Mouse (Mus musculus): ENCODE results near the gene Pbx1. TPM values are rescaled to one million over a fixed set of nuclear protein-coding genes. Genes with fewer than 3 reads are reported as not detected.
"Not testable (repeated sequence)": the region's sequence is repeated elsewhere in the genome, so short reads cannot be mapped to it uniquely, and the experiment has no call there.

The Pbx1 gene
- total RNA-seq (2017), result 35.1 and 44.5 TPM in 2 replicates

DNA sequence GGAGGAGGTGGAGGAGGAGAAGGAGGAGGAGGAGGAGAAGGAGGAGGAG is at the start of gene Pbx1:
Gene Pbx1 (minus strand): TSS at position 39 of the 49 bp plus-strand sequence.
- not testable (repeated sequence) for ATAC-seq (replicated peaks in 1 of 2; ENCODE audit: insufficient read depth in 1 of 2, low FRiP score in 2 of 2, low TSS enrichment in 1 of 2, low read depth in 1 of 2, poor library complexity in 2 of 2, severe bottlenecking in 2 of 2)

DNA sequence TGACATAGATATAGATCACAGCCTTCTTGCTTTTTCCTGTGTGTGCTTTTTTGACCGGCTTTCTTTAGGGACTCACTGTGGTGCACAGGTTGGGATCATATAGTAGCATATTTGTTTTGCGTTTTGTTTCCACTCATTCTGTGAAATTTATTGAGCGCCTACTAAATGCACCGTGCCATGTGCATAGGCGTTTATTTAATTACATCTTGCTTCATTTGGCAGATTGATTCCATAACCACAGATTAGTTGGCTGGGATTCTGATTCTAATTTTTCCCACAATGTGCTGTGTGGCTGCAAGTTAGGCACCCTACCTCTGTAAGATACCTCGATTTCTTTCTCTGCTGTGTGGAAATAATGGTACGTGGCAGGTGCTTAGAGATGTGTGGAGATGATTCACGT is 47.6 kb upstream of the Pbx1 start:
- ATAC-seq (replicated peaks in 1 of 2; ENCODE audit: insufficient read depth in 1 of 2, low FRiP score in 2 of 2, low TSS enrichment in 1 of 2, low read depth in 1 of 2, poor library complexity in 2 of 2, severe bottlenecking in 2 of 2), result no peak

DNA sequence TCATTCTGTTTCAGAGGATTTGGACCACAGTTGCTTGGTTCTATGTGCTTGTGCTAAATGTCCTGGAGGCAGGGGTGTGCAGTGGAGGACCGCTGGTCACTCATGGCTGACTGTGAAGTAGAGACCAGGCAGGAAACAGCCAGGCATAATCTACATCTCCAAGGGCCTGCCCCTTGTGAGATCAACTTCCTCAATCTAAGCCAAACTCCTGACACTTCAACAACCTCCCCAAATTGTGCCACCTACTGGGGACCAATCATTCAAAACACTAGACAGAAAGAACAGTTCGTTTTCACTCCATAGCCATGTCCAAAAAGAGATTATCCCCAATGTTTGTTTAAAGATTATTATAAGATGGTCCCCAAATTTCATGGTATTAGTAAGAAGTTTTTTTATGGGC is 46.8 kb upstream of the Pbx1 start:
- peak; percentile 88 to 96 for ATAC-seq (replicated peaks in 1 of 2; ENCODE audit: insufficient read depth in 1 of 2, low FRiP score in 2 of 2, low TSS enrichment in 1 of 2, low read depth in 1 of 2, poor library complexity in 2 of 2, severe bottlenecking in 2 of 2)

DNA sequence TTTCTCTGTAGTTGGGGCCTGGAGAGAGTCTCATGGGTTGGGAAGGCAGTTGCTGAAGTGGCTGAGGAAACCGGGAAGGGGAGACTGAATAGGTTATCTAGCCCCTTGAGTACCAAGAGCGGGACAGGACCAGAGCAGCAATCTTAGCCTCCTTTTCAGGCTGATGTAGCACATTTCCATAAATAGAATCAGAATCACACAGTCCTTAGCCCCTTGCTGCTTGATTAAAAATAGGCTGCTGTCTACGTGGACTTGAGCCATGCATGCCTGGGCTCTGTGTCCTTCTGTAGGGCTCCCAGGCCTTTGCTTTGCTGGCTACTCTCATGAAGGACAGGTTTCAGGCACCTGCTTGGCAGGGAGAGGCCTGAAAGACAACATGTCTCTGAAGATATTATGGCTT is 44.8 kb upstream of the Pbx1 start:
- ATAC-seq (replicated peaks in 1 of 2; ENCODE audit: insufficient read depth in 1 of 2, low FRiP score in 2 of 2, low TSS enrichment in 1 of 2, low read depth in 1 of 2, poor library complexity in 2 of 2, severe bottlenecking in 2 of 2), result no peak

DNA sequence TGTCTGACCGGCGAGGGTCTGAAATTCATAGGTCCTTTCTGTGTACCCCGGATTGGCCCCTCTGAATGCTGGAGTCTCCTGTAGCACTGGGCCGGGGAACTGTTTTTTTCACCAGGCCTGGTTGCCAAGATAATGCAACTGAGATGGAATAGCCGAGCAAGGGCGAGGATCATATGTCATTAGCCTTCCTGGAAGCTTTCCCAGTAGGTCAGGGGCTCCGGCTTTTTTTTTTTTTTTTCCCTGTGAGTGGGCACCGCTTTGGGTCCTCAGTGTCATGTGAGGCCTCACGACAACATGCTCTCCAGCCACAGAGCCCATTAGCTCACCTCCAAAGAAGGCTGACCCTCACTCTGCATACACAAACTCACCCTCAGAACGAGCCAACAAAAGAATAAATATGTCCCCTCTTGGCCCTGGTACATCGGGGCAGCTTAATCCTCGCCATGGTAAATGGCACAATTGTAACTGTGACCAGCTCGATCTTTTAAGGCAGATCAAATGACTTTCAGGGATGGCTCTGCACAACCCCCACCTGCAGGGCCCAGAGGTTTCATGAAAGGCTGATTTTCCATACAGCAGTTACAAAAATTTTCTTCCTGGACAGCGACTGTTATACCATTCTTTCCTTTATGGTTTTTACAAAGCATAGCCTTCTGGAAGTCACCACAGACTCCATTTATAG is 44.3 kb upstream of the Pbx1 start:
- no peak for ATAC-seq (replicated peaks in 1 of 2; ENCODE audit: insufficient read depth in 1 of 2, low FRiP score in 2 of 2, low TSS enrichment in 1 of 2, low read depth in 1 of 2, poor library complexity in 2 of 2, severe bottlenecking in 2 of 2)

DNA sequence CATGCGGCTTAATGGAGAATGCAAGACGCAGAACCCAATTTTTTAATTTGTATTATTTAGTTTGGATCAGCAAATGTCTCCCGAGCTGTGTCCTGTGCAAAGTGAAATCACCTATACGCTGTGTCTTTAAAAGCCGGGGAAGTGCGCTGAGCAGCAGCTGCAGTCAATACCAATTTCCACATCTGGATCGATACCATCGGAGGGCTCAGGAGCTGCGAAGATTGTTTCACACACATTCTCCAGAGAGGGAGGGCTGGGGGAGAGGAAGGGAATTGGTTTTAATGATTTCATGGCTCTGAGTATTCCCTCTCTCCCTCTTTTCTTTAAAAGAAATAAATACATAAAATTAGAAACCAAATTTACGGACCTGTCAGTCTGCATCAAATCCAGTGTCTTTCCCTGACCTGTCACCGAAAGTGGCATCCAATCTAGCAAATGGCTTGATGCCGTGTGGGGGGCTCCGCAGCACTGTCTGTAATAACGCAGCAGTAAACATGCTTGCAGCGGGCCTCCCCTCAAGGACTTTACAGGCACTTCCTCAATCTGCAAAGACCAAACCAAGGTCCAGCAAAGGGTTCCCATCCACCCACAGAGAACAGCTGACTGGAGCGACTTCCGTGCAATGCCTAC is 43.6 kb upstream of the Pbx1 start:
- ATAC-seq (replicated peaks in 1 of 2; ENCODE audit: insufficient read depth in 1 of 2, low FRiP score in 2 of 2, low TSS enrichment in 1 of 2, low read depth in 1 of 2, poor library complexity in 2 of 2, severe bottlenecking in 2 of 2), result no peak

DNA sequence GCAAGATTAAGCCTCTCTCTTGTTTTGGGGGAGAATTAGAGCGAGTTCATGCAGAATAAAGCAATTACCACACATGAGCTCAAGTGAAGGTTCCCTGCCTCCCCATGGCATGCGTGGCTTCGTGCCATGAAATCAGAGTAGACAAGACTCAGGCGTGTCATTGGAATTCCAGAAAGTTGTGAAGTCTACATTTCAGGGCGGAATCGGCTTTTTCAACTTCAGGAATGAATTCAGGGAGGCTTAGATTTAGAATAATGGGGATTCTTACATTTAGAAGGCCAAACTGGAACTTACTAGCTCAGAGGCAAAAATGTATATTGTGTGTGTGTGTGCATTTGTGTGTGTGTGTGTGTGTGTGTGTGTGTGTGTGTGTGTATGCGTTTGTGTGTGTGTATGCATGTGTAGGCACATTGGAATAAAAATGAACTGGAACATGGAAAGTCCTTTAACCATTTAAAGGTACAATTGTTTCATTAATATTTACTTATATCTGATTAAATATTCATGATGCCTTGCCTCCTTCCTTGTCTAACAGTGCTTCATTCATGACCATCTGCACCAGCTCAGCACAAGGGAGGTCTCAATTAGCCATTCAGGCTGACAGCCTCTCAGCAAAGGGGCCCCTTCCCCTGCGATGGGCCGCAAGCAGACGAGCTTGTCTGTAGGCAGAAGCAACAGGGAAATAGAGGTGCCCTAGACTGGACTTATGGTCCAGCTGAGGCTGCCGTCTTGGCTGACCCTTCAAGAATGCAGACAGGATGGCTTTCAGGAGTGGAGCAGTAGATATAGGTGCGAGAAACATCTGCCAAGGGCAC is 41.4 kb upstream of the Pbx1 start:
- ATAC-seq (replicated peaks in 1 of 2; ENCODE audit: insufficient read depth in 1 of 2, low FRiP score in 2 of 2, low TSS enrichment in 1 of 2, low read depth in 1 of 2, poor library complexity in 2 of 2, severe bottlenecking in 2 of 2), result no peak

DNA sequence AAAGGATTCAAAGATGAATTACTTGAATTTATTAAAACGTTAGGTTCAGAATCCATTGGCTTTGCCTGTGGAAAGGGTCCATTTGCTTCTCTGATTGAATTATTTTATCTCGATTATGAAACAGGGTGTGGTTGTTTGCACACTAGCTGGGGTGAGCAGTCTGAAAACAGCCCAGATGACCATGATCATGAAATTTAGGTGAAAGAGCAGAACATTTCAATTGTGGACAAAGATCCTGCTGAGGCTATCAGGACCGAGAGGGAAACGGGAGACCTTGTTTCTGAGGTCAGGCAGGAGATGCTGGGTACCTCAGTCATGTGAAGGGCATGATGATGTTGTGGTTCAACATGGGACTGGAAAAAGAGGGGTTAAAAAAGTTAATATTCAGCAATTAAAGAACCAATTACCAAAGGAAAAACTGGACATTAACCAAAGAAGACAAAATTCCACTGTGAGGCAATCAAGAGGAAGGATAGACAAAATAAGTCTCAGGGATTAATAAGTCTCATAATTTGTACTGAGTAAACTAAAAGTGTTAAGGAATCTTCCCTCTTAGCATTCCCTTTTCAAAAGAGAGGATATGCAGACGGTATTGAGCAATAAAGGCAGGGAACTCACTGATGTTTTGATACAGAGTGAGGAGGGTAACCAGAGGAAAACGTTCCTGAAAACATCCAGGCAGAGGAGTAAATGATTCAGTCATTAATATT is 40.6 kb upstream of the Pbx1 start:
- no peak for ATAC-seq (replicated peaks in 1 of 2; ENCODE audit: insufficient read depth in 1 of 2, low FRiP score in 2 of 2, low TSS enrichment in 1 of 2, low read depth in 1 of 2, poor library complexity in 2 of 2, severe bottlenecking in 2 of 2)

DNA sequence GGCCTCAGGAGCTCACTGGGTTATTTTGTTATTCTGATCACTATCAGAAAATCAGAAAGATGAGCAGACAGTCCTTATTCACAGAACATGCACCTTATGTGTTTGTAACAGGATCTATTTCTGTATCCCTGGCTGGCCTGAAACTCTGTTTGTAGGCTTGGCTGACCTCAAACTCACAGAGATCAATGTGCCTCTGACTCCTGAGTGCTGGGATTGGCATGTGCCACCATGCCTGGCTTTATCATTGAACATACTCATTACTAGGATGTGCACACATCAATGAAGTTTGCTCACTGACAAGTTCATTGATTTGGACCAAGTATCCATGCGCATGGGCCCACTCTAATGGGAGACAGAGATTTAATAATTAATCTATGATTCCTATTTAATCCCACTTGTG is 27.4 kb upstream of the Pbx1 start:
- ATAC-seq (replicated peaks in 1 of 2; ENCODE audit: insufficient read depth in 1 of 2, low FRiP score in 2 of 2, low TSS enrichment in 1 of 2, low read depth in 1 of 2, poor library complexity in 2 of 2, severe bottlenecking in 2 of 2), result no peak

DNA sequence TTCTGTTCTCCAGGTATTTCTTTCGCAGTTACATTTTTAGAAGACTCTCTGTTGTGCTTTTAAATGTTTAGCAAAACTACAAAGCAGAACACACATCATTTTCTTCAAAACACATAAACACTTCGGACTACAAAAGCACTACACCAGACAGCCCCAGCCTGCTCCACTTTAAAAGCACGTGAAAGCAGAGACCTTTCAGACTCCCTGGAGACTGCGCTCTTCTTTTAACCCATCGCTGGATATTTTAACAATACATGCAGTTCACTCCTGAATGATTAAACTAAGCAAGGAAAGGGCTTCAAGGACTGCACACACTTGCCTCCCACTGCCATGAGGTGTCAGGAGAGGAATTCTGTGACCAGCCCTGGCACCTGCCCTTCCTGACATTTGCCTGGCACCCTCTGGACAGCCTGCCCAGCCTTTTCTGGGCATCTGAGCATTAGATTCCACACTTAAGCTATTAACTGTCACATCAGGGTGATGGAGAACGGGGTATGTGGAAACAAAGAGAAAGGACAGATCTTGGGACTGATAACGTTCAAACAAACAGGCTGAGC is 25.2 kb upstream of the Pbx1 start:
- ATAC-seq (replicated peaks in 1 of 2; ENCODE audit: insufficient read depth in 1 of 2, low FRiP score in 2 of 2, low TSS enrichment in 1 of 2, low read depth in 1 of 2, poor library complexity in 2 of 2, severe bottlenecking in 2 of 2), result no peak

DNA sequence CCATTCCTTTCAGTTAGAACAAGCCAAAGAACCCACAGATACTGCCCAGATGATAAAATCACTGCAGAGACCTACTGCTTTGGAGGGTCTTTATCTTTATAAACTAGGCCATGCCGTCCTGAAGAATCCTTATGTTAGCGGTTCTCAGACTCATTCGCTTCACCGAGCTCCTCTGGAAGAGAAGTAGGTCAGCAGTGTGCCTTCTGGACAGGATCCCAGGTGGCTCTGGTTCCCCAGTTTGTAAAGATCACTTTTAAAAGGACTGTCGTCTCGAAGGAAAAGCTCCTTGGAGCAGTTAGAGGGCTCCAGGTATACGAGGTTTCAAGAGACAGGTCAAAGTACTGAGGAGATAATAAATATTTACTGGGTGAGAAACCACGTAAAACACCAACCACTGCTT is 23.1 kb upstream of the Pbx1 start:
- no peak for ATAC-seq (replicated peaks in 1 of 2; ENCODE audit: insufficient read depth in 1 of 2, low FRiP score in 2 of 2, low TSS enrichment in 1 of 2, low read depth in 1 of 2, poor library complexity in 2 of 2, severe bottlenecking in 2 of 2)

DNA sequence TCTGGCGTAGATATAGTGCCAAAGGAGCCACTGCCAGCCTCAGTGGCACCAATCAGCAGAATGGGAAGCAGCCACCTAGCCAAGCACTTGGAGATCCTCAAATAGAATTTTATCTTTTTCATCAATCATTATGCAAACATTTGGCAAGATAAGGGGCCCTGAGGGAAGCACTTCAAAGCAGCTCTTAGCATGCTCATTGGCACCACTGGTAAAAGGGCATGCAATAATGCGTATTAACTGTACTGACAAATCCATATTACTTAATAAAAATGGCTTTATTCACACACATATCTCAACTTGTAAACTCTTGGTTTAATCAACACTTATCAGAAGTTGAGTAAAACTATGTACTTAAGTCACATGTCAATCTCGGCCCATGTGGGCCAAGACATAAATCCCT is 1.6 kb upstream of the Pbx1 start:
- ATAC-seq (replicated peaks in 1 of 2; ENCODE audit: insufficient read depth in 1 of 2, low FRiP score in 2 of 2, low TSS enrichment in 1 of 2, low read depth in 1 of 2, poor library complexity in 2 of 2, severe bottlenecking in 2 of 2), result no peak

DNA sequence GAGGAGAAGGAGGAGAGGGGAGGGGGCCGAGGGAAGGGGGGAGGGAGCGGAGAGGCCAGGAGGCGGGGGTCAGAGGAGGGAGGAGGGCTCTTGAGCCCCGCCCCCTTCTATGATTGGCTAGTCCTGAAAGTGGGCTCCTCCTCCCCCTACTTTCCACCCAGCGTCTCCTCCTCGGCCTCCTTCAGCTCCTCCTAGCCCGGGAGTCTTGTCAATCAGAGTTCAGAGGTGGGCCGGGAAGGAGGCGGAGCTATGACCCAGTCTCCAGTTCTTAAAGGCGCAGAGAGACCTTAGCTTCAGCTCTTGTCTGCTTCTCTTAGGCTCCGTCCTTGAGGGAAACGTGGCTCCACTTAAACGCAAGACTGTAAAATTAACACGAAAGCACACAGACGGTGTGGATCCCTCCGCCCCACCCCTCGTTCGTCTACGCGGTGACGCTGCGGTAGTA is 233 bp upstream of the Pbx1 start:
- peak; percentile 97 to 98 for ATAC-seq (replicated peaks in 1 of 2; ENCODE audit: insufficient read depth in 1 of 2, low FRiP score in 2 of 2, low TSS enrichment in 1 of 2, low read depth in 1 of 2, poor library complexity in 2 of 2, severe bottlenecking in 2 of 2)

DNA sequence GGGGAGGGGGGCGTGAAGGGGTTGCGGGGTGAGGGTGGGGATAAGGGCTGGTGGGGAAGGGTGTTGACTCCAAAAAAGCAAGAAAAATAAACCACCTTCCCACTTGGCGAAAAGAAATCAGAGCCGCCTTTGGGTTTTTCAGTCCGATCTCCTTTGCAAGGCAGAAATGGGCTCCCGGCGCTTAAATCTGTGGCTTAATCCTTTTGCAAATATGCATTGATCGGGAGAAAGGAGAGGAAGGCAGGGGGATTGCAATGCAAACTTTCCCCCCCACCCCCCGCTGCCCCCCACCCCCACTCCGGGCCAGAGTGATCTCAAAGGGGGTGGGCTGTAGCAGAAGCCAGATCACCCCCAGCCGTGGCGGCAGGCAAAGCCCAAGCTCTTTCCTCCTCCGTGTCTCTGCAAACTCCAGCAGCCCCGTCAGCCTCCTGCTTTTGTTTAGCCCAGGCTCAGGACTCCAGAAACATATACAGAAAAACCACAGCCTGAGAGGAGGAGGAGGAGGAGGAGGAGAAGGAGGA is 299 bp downstream of the Pbx1 start:
- ATAC-seq (replicated peaks in 1 of 2; ENCODE audit: insufficient read depth in 1 of 2, low FRiP score in 2 of 2, low TSS enrichment in 1 of 2, low read depth in 1 of 2, poor library complexity in 2 of 2, severe bottlenecking in 2 of 2), result peak; percentile 29 to 35

DNA sequence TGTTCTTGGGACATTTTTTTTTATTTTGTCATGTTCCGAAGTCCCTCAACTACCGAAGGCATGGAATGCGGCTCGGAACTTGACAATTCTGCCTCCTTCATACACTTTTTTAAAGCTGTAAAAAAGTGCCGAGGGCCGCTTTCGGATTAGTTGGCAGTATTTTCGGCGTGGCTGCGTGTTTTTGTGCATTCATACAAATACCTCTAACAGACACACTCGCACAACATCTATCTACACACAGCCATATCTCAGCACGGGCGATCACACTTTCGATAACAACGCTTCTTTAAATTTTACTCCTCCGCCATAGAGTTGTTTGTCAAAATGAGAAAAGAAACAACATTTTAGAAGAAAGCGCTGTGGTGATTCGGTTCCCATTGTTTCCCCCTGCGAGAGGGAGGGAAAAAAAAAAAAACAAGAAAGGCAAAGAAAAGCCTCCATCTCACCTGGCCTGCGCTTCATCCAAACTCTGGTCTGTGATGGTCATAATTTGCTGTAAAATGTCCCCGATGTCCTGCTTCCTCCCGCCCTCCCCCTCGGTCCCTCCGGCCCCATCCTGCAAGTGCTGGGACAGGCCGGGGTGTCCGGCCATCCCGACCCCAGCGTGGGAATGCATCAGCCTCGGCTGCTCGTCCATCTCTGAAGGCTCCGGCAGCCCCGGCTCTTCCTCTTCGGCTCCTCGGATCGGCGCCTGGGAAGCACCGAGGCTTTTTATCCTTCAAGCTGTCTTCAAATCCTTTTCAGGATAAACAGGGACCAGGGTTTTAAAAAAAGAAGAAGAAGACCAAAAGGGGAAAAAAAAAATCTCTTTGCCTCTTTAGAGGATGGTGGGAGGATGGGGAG is 981 bp downstream of the Pbx1 start:
- ATAC-seq (replicated peaks in 1 of 2; ENCODE audit: insufficient read depth in 1 of 2, low FRiP score in 2 of 2, low TSS enrichment in 1 of 2, low read depth in 1 of 2, poor library complexity in 2 of 2, severe bottlenecking in 2 of 2), result no peak

DNA sequence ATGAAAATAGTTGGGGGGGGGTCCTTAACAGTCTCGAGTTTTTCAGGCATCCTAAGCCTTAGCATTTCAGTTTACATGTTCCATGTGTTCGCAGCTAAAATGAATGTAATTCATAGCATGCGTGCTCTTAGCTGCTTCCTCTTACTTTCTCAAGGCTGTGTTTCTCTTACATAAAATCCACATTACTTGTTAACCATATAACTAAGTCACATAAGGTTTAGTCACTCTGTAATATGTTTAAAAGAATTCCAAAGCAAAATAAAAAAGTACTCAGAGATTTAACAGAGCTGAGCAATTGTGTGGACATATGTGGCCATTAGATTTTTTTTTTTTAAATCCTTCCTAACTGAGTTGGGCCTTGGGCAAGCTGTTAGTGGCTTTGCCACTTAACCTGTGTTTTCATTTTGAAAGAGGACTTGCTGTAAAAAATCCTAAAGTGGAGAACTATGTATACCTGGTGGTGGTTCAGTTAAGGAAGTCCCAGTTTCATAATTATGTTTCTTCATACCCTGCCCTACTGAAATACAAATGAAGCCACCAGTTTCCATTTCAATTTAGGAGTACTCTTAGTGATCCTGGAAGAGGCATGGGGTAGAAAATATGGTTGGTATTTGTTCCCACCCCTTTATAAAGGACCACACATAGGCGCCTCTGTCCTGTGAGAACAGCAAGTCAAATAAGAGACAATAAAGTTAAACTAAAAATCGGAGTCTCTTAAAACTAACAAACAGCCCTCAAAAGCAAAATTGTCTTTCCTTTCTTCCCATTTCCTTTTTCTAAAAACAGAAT is 2.0 kb downstream of the Pbx1 start:
- peak in 1 of 2 experiments; percentile 8; a peak in 1 of 4 replicates for ATAC-seq (replicated peaks in 1 of 2; ENCODE audit: insufficient read depth in 1 of 2, low FRiP score in 2 of 2, low TSS enrichment in 1 of 2, low read depth in 1 of 2, poor library complexity in 2 of 2, severe bottlenecking in 2 of 2)
